ENCODE assay signal across 8 mouse cellular contexts in the genomic region with DNA sequence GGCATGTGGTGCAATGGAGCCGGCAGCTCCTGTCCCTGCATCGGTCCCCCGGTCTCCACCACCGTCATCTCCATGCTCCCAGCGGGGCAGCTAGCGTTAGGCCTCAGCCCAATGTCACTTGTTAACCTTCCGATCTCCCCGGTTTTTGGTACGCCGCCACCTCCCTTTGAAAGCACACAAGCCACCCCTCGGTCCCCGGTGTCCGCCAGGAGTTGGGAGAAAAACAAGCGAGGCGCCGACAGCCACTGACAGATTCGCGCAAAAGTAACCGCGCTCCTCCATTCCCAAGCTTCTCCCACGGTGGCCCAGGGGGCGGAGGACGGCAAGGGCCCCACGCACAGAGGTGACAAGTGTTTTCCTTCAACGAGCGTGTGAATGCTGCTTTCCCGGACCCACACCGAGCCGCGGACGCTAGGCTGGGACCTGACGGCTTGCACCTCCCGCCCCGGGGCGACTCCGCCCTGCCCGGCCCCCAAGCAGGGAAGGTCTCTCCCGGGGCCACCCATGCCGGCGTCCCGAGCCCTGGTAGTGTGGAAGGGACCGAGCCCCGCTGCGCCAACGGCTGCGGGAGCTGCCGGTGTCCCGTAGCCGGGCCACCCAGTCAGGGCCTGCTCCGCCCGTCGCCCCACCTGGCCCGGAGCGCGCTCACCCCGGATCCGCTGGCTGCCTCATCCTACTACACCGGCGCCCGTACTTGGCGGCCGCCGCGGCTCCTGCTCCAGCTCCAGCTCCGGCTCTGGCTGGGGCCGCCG. TPM values are rescaled to one million over a fixed set of nuclear protein-coding genes. Genes with fewer than 3 reads are reported as not detected.
DNase-seq lines count a peak whose midpoint lies in the region; ATAC-seq and TF ChIP-seq lines count a peak whose summit lies in the region.

No protein-coding gene starts in this region.

- H3K4me2 ChIP-seq in hindbrain, postnatal 0 days (ENCODE audit: low read depth, low read length): peak overlapping the region; percentile 94

- H3K9ac ChIP-seq in hindbrain, postnatal 0 days (replicated peaks; ENCODE audit: low read length): peak overlapping the region; percentile 94

- H3K4me1 ChIP-seq in hindbrain, postnatal 0 days (ENCODE audit: insufficient read depth, low read length): peaks cover 10% of the 10 kb centered on the region

- H3K27ac ChIP-seq in gastrocnemius, adult 2 months: peak overlapping the region; percentile 97
- peak overlapping the region; percentile 83 for H3K27ac ChIP-seq in hindbrain, postnatal 0 days

- DNase-seq in 3134 (ENCODE audit: extremely low read depth, insufficient read length, low spot score): peak; percentile 82
- DNase-seq in gastrocnemius, adult 2 months: peak; percentile 72
- peak; percentile 27 for DNase-seq in hindbrain, postnatal 0 days (ENCODE audit: low spot score)
- DNase-seq in left cerebral cortex, postnatal 36 days (ENCODE audit: low spot score in 2 of 2): peak; percentile 36 to 48
- DNase-seq in spleen, postnatal 10 days (ENCODE audit: low spot score in 2 of 2): peak; percentile 77 to 91

- no peaks in the 10 kb centered on the region for H3K9me3 ChIP-seq in hindbrain, postnatal 0 days (ENCODE audit: low read length)

- no peaks in the 10 kb centered on the region for H3K27me3 ChIP-seq in hindbrain, postnatal 0 days (ENCODE audit: insufficient read depth, low read length)

- H3K4me3 ChIP-seq in gastrocnemius, adult 2 months: peak overlapping the region; percentile 93
- peak overlapping the region; percentile 96 for H3K4me3 ChIP-seq in hindbrain, postnatal 0 days (ENCODE audit: low read length)

- WGBS in hindbrain, postnatal 0 days: under 1% methylated on average over 64 of the region's 67 CpGs

- intact Hi-C loops in gastrocnemius, adult 2 months (cut with DNase I): loop anchor here (5.0 kb wide), 1 partner anchor 100 kb away; no protein-coding TSS in a partner anchor
- intact Hi-C loops in left cerebral cortex, postnatal 36 days (cut with DNase I): loop anchor here (2.0 to 5.0 kb wide), 2 partner anchors 54 to 110 kb away; no protein-coding TSS in a partner anchor

- TF ChIP-seq CTCF in gastrocnemius, adult 2 months (IDR thresholded peaks at IDR 0.05): no peak
- no peak for TF ChIP-seq CTCF in hindbrain, postnatal 0 days (IDR thresholded peaks at IDR 0.05; ENCODE audit: low read depth)

- ATAC-seq in activated CD4-positive, CD25-positive, alpha-beta regulatory T cell, adult 4 months: peak; percentile 28
- peak; percentile 5; the same call in 1 of the 2 replicates for ATAC-seq in common myeloid progenitor, adult 5-6 weeks (replicated peaks; ENCODE audit: low read depth, poor library complexity, severe bottlenecking)
- no peak for ATAC-seq in hindbrain, postnatal 0 days
- ATAC-seq in megakaryocyte-erythroid progenitor cell, adult 5-6 weeks (replicated peaks; ENCODE audit: low FRiP score, low TSS enrichment, poor library complexity, severe bottlenecking): peak; percentile 42

- H3K36me3 ChIP-seq in hindbrain, postnatal 0 days (ENCODE audit: insufficient read depth, low read length): no peaks in the 10 kb centered on the region

RNA-seq across cellular contexts. Expression of gene Tex2, which starts 0.8 kb away (rescaled TPM):
- 10 to 100 TPM; 25.6 to 32.9 TPM for polyA plus RNA-seq in activated CD4-positive, CD25-positive, alpha-beta regulatory T cell, adult 4 months (2017; shearing (Covaris generic))
- 44.1 and 54.8 TPM in 2 replicates for total RNA-seq in common myeloid progenitor, adult 5-6 weeks (2017)
- 10 to 100 TPM; 59.2 to 65.5 TPM for total RNA-seq in gastrocnemius, adult 2 months (2021)
- 46.2 and 60.5 TPM in 2 replicates for total RNA-seq in hindbrain, postnatal 0 days (2014; rRNA removed)
- 30.0 and 30.8 TPM in 2 replicates for polyA plus RNA-seq in hindbrain, postnatal 0 days (2015; fragmentation: Nextera tagmentation; extraction: Ambion mirVana)
- total RNA-seq in left cerebral cortex, postnatal 36 days (2021): 100 to 1,000 TPM; 102 to 112 TPM
- total RNA-seq in megakaryocyte-erythroid progenitor cell, adult 5-6 weeks (2014; fragmentation: Nextera tagmentation): 23.4 and 24.2 TPM in 2 replicates
- 22.4 and 32.8 TPM in 2 replicates for total RNA-seq in megakaryocyte-erythroid progenitor cell, adult 5-6 weeks (2017)

Comparison
In these comparisons a context has a peak if more than half of its experiments do, and no peak if none do; other contexts are left out.
1. DNase-seq: peak in every context shown above with its lines; median percentile 84 in spleen, postnatal 10 days; 82 in 3134; 72 in gastrocnemius, adult 2 months; 42 in left cerebral cortex, postnatal 36 days; 27 in hindbrain, postnatal 0 days.